In the genomic region with DNA sequence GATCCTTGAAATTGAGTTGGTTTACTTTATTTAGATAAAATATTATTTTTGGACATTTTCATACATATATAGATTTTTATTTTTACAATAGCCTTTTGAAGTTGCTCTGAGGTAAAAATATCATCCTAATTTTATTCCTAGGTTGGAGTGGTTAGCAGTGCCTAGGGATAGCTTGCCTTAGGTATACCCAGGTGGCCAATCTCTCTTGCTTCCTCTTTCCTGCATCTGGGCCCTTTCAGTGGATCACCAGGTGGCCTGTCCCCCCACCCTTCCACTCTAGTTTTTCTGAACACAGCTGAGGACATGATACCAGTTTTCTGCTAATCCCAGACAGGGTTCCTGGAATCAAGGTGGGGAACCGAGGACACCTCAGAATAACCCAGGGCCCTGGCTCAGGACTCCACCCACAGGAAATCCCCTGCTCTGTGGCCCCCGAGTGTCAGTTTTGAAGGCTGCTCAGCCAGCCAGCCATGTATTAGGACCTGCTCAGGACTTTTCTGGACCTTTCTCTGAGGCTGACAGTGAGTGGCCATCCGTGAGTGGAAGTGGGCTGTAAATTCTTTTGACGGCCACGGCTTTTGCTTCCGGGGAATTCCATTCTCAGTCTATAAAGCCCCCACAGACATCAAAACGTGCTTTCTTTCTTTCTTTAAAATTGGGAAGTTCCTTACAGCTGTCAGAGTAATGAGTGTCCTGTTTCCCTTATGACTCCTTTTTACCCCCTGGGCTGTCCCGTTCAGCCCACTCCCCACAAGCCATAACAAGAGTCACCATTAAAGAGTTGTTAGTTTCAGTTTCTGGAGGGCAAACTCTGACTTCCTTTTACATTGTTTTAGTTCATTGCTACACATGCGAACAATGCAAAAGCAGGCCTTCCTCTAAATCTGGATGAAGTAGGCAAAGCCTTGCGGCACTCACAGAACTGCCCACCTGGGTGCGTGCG, we compare ENCODE assay signal across 11 mouse cellular contexts.
A peak's percentile ranks its signal among the peaks of the same experiment; 100 is the strongest.
DNase-seq lines count a peak whose midpoint lies in the region; ATAC-seq lines count a peak whose summit lies in the region.
"Had no signal": no experiment of that assay in that cellular context is flagged by ENCODE, and none has a peak within 500 bp of the region (broad histone marks: within the 10 kb centered on the region; RNA-seq: fewer than 3 reads in every experiment).

No protein-coding gene starts in this region.

- H3K27ac ChIP-seq in limb, embryonic 10.5 days, result peak overlapping the region; percentile 22; the same call in 1 of the 2 replicates
- H3K27ac ChIP-seq: hindbrain, postnatal 0 days had no signal

- peaks cover 24% of the 10 kb centered on the region for H3K4me1 ChIP-seq in limb, embryonic 10.5 days

- WGBS in limb, embryonic 10.5 days, result 67% methylated on average over 12 of the region's 12 CpGs

- intact Hi-C loops in left cerebral cortex, postnatal 25 days (cut with DNase I), result no loop called here

- no peaks in the 10 kb centered on the region for H3K9me3 ChIP-seq in limb, embryonic 10.5 days (replicated peaks)
- H3K9me3 ChIP-seq: G1E had no signal

- DNase-seq in A20 (ENCODE audit: low read depth, low spot score) (peak; percentile 81), adipocyte (ENCODE audit: low spot score) (no peak)
- DNase-seq in CD8-positive naive resting alpha-beta T cell, adult 2 months (ENCODE audit: low read depth in 2 of 2, low spot score in 2 of 2), result peak; percentile 11 to 30
- no peak for DNase-seq in limb, embryonic 10.5 days (ENCODE audit: low spot score)
- DNase-seq in left cerebral cortex, postnatal 25 days (ENCODE audit: low spot score in 2 of 2), result no peak
- DNase-seq in adrenal gland, adult 18-20 months (ENCODE audit: low spot score in 2 of 2), result no peak
- DNase-seq in cerebellum, adult 11 months, result no peak
- DNase-seq: cerebellum, adult 8-10 months had no signal

- H3K36me3 ChIP-seq in limb, embryonic 10.5 days, result no peaks in the 10 kb centered on the region
- H3K36me3 ChIP-seq: G1E had no signal

- ATAC-seq in neutrophil, adult 5-6 weeks (ENCODE audit: extremely low read depth, insufficient number of reproducible peaks, low FRiP score, poor library complexity, severe bottlenecking), result peak; percentile 13; the same call in 1 of the 2 replicates
- ATAC-seq: hindbrain, postnatal 0 days had no signal

- no peak overlapping the region for H3K4me3 ChIP-seq in limb, embryonic 10.5 days

- H3K27me3 ChIP-seq in limb, embryonic 10.5 days (ENCODE audit: low read depth, poor library complexity, severe bottlenecking), result peaks cover 4% of the 10 kb centered on the region; the same call in 1 of the 2 replicates

Comparison
In these comparisons a context has a peak if more than half of its experiments do, and no peak if none do; other contexts are left out.
1. DNase-seq: peak in A20 (single experiment) and CD8-positive naive resting alpha-beta T cell, adult 2 months (2 of 2); none in limb, embryonic 10.5 days (single experiment), adipocyte (single experiment), left cerebral cortex, postnatal 25 days (0 of 2), adrenal gland, adult 18-20 months (0 of 2) and cerebellum, adult 11 months (single experiment).